Mouse (Mus musculus) neural tube, postnatal 0 days (tissue): ENCODE data around the gene Ptger4. TPM values are rescaled to one million over a fixed set of nuclear protein-coding genes. Genes with fewer than 3 reads are reported as not detected.

Source experiments
- polyA plus RNA-seq: library from polyadenylated mRNA; unstranded; fragments of >200 nt; fragmentation: Nextera tagmentation; extraction: Ambion mirVana; gene quantifications from 2 replicates; pipeline ENCODE4 v1.2.1, GENCODE M21; 2015

Ptger4 gene
- 6.7 and 6.8 TPM in 2 replicates for polyA plus RNA-seq

DNA sequence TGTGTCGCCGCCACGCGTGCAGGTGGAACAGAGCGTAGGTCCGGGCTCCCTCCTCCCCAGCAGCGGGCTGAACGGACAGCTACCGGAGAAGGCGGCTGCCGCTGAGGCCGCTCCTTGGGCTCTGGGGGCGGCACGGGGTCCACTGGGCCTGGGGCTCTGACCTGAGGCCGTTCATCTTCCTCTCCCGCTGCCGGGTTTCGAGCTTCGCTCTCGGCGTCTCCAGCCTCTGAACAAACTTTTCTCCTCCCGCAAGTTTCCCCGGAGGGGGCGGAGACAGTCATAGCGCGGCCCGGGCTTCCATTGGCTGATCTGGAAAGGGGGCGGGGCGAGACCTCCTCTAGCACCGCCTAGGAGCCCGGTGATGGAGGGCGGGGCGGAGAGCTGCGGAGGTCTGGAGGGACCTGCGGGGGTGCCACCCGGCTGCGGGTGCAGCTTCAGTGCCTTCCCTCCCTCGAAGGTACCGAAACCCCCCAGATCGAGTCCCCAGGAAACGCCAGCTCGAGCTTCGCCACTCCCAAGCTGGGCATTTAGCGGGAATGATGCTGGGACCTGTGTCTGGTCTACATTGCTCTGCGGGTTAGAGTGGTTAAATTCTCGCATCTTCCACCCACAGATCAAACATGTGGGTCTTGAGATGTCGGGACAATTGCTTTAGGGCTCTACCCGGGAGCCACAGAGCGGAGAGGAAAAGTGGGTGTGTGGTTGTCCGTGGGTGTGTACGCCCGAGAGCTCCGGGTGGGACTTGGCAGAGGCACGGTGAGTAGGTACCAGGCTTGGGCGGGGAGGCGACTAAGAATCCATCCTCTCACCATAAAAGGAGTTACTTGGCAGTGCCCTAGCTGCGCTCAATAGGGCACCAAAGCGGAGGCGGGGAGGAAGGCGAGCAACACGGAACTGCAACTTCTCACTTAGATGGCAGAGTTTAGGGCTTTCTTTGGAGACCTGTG, at the start of gene Ptger4:
Ptger4 (minus strand) TSS at position 229 of the 947 bp plus-strand sequence.

DNA sequence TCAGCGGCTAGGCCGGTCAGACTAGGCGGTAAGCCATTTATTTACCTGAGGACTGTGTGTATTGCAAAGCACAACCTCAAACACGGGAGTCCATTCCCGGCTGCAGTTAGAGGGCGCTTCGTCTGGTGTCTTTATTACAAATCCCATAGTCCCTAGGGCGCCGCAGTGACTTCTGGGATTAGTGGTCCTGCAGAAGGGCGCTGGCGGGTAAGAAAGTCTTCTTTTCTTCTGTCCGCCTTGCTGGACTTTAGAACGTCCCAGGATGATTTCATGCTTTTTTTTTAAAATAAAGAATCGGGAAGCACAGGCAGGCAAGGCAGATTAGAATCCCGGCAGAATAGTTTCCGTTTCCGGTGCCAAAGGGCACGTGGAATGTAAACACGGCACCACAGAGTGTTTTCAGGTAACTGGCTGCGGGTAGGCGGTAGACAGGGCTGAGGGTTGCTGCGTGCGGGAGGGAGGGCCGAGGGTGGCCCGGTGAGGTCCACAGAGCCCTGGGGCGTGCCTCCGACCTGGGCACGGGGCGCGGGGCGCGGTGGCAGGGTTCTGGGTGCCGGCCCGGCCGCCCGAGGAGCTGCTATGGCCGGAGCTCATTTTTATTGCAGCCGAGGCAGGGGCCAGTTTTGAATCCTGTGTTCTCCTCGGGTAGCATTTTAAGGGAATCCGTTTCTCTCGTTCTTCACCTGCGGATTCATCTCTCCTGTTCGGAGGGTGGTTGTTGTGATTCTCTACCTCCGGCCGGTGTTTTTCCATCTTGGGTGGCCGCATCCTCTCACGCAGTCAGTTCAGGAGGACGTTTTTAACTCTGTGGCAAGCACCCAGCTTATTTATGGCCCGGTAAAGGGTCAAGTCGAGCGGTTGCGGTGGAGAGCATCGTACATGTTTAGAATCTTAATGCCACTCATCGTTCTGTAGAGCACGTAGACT, 58.4 kb downstream of the Ptger4 start, which contains the start of gene Ttc33:
Ttc33 (plus strand) TSS at position 160 of the 927 bp plus-strand sequence.

Other genes with a start within 250 kb of the Ptger4 start
- gene C7, start 180.4 kb downstream of the Ptger4 start, polyA plus RNA-seq = not detected in 2 replicates
- gene Card6, start 135.6 kb downstream of the Ptger4 start, polyA plus RNA-seq = 0.71 and 0.79 TPM in 2 replicates
- 360 and 431 TPM in 2 replicates for gene Rpl37, start 127.5 kb downstream of the Ptger4 start, polyA plus RNA-seq
- gene Prkaa1, start 100.3 kb downstream of the Ptger4 start, polyA plus RNA-seq = 12.6 and 13.6 TPM in 2 replicates
- gene Ttc33, start 58.7 kb downstream of the Ptger4 start, polyA plus RNA-seq = 42.5 and 45.6 TPM in 2 replicates